Mouse (Mus musculus): Measurements from ENCODE around the gene Sohlh1.

- no peak for TF ChIP-seq ZNF384 (IDR thresholded peaks at IDR 0.05; ENCODE audit: low read depth, low read length)
- no peak for TF ChIP-seq ZC3H11A (IDR thresholded peaks at IDR 0.05; ENCODE audit: low read depth, low read length)
- TF ChIP-seq MEF2A (IDR thresholded peaks at IDR 0.05; ENCODE audit: extremely low read depth, insufficient replicate concordance, low read depth, low read length, poor library complexity, severe bottlenecking): no peak
- TF ChIP-seq MAX (IDR thresholded peaks at IDR 0.05; ENCODE audit: low read length): no peak
- no peak for TF ChIP-seq ETS1 (IDR thresholded peaks at IDR 0.05; ENCODE audit: low read depth, low read length)
- no peak for TF ChIP-seq POLR2A (IDR thresholded peaks at IDR 0.05; ENCODE audit: control insufficient read depth in 1 of 2, insufficient read depth in 1 of 2, low read depth in 1 of 2, low read length in 2 of 2, poor library complexity in 1 of 2)
- no peak for TF ChIP-seq CHD1 (IDR thresholded peaks at IDR 0.05; ENCODE audit: low read depth, low read length)
- no peak for TF ChIP-seq CTCF (IDR thresholded peaks at IDR 0.05 in 2 of 3, conservative IDR thresholded peaks at IDR 0.05 in 1 of 3; ENCODE audit: control insufficient read depth in 1 of 3, insufficient read depth in 1 of 3, low read depth in 2 of 3, low read length in 3 of 3, poor library complexity in 1 of 3, severe bottlenecking in 1 of 3)
- TF ChIP-seq POLR2AphosphoS2 (IDR thresholded peaks at IDR 0.05; ENCODE audit: low read length): no peak
- TF ChIP-seq MXI1 (IDR thresholded peaks at IDR 0.05; ENCODE audit: low read depth, low read length): no peak
- no peak for TF ChIP-seq TCF12 (IDR thresholded peaks at IDR 0.05; ENCODE audit: low read depth, low read length)
- no peak for TF ChIP-seq MAFK (IDR thresholded peaks at IDR 0.05; ENCODE audit: borderline replicate concordance, low read depth, low read length)
- TF ChIP-seq GABPA (IDR thresholded peaks at IDR 0.05; ENCODE audit: low read depth, low read length): no peak
Measured at GRCm38 (mm10) chr2:25884756-25885155, 37.7 kb upstream of the Sohlh1 start.

All from MEL (cell line).